19 mouse cellular contexts compared by ENCODE assay signal in genomic region chr12:73042903-73043302, GRCm38 (mm10). TPM values are rescaled to one million over a fixed set of nuclear protein-coding genes. Genes with fewer than 3 reads are reported as not detected.
A peak's percentile ranks its signal among the peaks of the same experiment; 100 is the strongest.
DNase-seq lines count a peak whose midpoint lies in the region; ATAC-seq and TF ChIP-seq lines count a peak whose summit lies in the region.
"Had no signal": no experiment of that assay in that cellular context is flagged by ENCODE, and none has a peak within 500 bp of the region (broad histone marks: within the 10 kb centered on the region; RNA-seq: fewer than 3 reads in every experiment).

No protein-coding gene starts in this region.

- no peak for TF ChIP-seq POLR2A in myocyte (IDR thresholded peaks at IDR 0.05; ENCODE audit: insufficient read length, low read depth)

- TF ChIP-seq CTCF in forebrain, postnatal 0 days (IDR thresholded peaks at IDR 0.05; ENCODE audit: low read depth), result no peak

- no peak overlapping the region for H3K9ac ChIP-seq in forebrain, postnatal 0 days
- H3K9ac ChIP-seq in forebrain, embryonic 13.5 days, result no peak overlapping the region
- H3K9ac ChIP-seq in neural tube, embryonic 12.5 days, result 0 out of 2 replicates have a peak overlapping the region, but pooled peaks have one; percentile 42
- no peak overlapping the region for H3K9ac ChIP-seq in neural tube, embryonic 15.5 days (replicated peaks)
- H3K9ac ChIP-seq in hindbrain, embryonic 13.5 days, result no peak overlapping the region

- H3ac ChIP-seq in myocyte (ENCODE audit: control insufficient read depth, insufficient read length), result no peak overlapping the region

- peaks cover 84% of the 10 kb centered on the region for H3K27me3 ChIP-seq in forebrain, postnatal 0 days (ENCODE audit: insufficient read depth, low read length)
- peaks cover 96% of the 10 kb centered on the region for H3K27me3 ChIP-seq in forebrain, embryonic 13.5 days
- H3K27me3 ChIP-seq in neural tube, embryonic 12.5 days (replicated peaks), result peaks cover 91% of the 10 kb centered on the region
- peaks cover 93% of the 10 kb centered on the region for H3K27me3 ChIP-seq in neural tube, embryonic 15.5 days (replicated peaks)
- H3K27me3 ChIP-seq in hindbrain, embryonic 13.5 days, result peaks cover 95% of the 10 kb centered on the region
- H3K27me3 ChIP-seq in myocyte (ENCODE audit: control insufficient read depth, insufficient read depth, insufficient read length), result no peaks in the 10 kb centered on the region

- H3K4me1 ChIP-seq in forebrain, postnatal 0 days (ENCODE audit: insufficient read depth), result no peaks in the 10 kb centered on the region
- peaks cover 26% of the 10 kb centered on the region for H3K4me1 ChIP-seq in forebrain, embryonic 13.5 days
- peaks cover 22% of the 10 kb centered on the region for H3K4me1 ChIP-seq in neural tube, embryonic 12.5 days
- peaks cover 24% of the 10 kb centered on the region for H3K4me1 ChIP-seq in neural tube, embryonic 15.5 days
- H3K4me1 ChIP-seq in hindbrain, embryonic 13.5 days (replicated peaks), result peaks cover 24% of the 10 kb centered on the region

- no peak for ATAC-seq in forebrain, postnatal 0 days
- ATAC-seq in forebrain, embryonic 13.5 days, result no peak
- ATAC-seq in neural tube, embryonic 12.5 days (ENCODE audit: low FRiP score, low read depth), result no peak
- ATAC-seq in neural tube, embryonic 15.5 days (ENCODE audit: low FRiP score), result no peak
- no peak for ATAC-seq in hindbrain, embryonic 13.5 days (ENCODE audit: low FRiP score)

- WGBS in forebrain, postnatal 0 days, result 5% methylated on average over 2 of the region's 2 CpGs
- WGBS in forebrain, embryonic 13.5 days, result 4% methylated on average over 2 of the region's 2 CpGs
- WGBS in neural tube, embryonic 12.5 days, result 6% methylated on average over 2 of the region's 2 CpGs
- 6% methylated on average over 2 of the region's 2 CpGs for WGBS in neural tube, embryonic 15.5 days
- WGBS in hindbrain, embryonic 13.5 days, result 8% methylated on average over 2 of the region's 2 CpGs

- no peak overlapping the region for H3K27ac ChIP-seq in forebrain, postnatal 0 days (ENCODE audit: low read depth, low read length)
- no peak overlapping the region for H3K27ac ChIP-seq in forebrain, embryonic 13.5 days
- H3K27ac ChIP-seq in neural tube, embryonic 12.5 days, result no peak overlapping the region
- no peak overlapping the region for H3K27ac ChIP-seq in neural tube, embryonic 15.5 days (replicated peaks)
- H3K27ac ChIP-seq in hindbrain, embryonic 13.5 days, result no peak overlapping the region
- H3K27ac ChIP-seq: macrophage had no signal

- peaks cover 86% of the 10 kb centered on the region for H3K79me2 ChIP-seq in myocyte (ENCODE audit: control insufficient read depth, insufficient read depth)

- no peaks in the 10 kb centered on the region for H3K9me3 ChIP-seq in forebrain, postnatal 0 days (ENCODE audit: low read length)
- no peaks in the 10 kb centered on the region for H3K9me3 ChIP-seq in forebrain, embryonic 13.5 days (replicated peaks)
- no peaks in the 10 kb centered on the region for H3K9me3 ChIP-seq in neural tube, embryonic 12.5 days
- H3K9me3 ChIP-seq in neural tube, embryonic 15.5 days (replicated peaks), result no peaks in the 10 kb centered on the region
- H3K9me3 ChIP-seq in hindbrain, embryonic 13.5 days, result no peaks in the 10 kb centered on the region

- peak; percentile 56 for DNase-seq in forebrain, postnatal 0 days
- no peak for DNase-seq in thymus, postnatal 4 days
- DNase-seq in adrenal gland, postnatal 36 days, result no peak
- DNase-seq: cerebellum, adult 11 months; cerebellum, postnatal 36 days; kidney, adult 8-10 months; layer of hippocampus, postnatal 36 days; lung, adult 2 months; thymus, adult 18-20 months had no signal

- H3K36me3 ChIP-seq in forebrain, postnatal 0 days (ENCODE audit: insufficient read depth), result no peaks in the 10 kb centered on the region
- H3K36me3 ChIP-seq in forebrain, embryonic 13.5 days (ENCODE audit: poor library complexity, severe bottlenecking), result no peaks in the 10 kb centered on the region
- H3K36me3 ChIP-seq in neural tube, embryonic 12.5 days, result no peaks in the 10 kb centered on the region
- no peaks in the 10 kb centered on the region for H3K36me3 ChIP-seq in neural tube, embryonic 15.5 days
- no peaks in the 10 kb centered on the region for H3K36me3 ChIP-seq in hindbrain, embryonic 13.5 days
- peaks cover 7% of the 10 kb centered on the region for H3K36me3 ChIP-seq in myocyte (ENCODE audit: control insufficient read depth, insufficient read depth)

- no peak overlapping the region for H3K4me2 ChIP-seq in forebrain, postnatal 0 days (ENCODE audit: low read depth)
- no peak overlapping the region for H3K4me2 ChIP-seq in forebrain, embryonic 13.5 days
- H3K4me2 ChIP-seq in neural tube, embryonic 12.5 days (replicated peaks), result peak overlapping the region; percentile 61
- no peak overlapping the region; the same call in 1 of the 2 replicates for H3K4me2 ChIP-seq in neural tube, embryonic 15.5 days
- H3K4me2 ChIP-seq in hindbrain, embryonic 13.5 days, result no peak overlapping the region
- peak overlapping the region; percentile 95 for H3K4me2 ChIP-seq in myocyte (ENCODE audit: low read depth)

- H3K4me3 ChIP-seq in forebrain, postnatal 0 days (ENCODE audit: low read depth, low read length), result no peak overlapping the region
- H3K4me3 ChIP-seq in forebrain, embryonic 13.5 days, result no peak overlapping the region
- H3K4me3 ChIP-seq in neural tube, embryonic 12.5 days, result peak overlapping the region; percentile 48; the same call in 1 of the 2 replicates
- no peak overlapping the region for H3K4me3 ChIP-seq in neural tube, embryonic 15.5 days (replicated peaks)
- peak overlapping the region; percentile 38; the same call in 1 of the 2 replicates for H3K4me3 ChIP-seq in hindbrain, embryonic 13.5 days
- H3K4me3 ChIP-seq in myocyte, result peak overlapping the region; percentile 100
- H3K4me3 ChIP-seq: erythroblast, embryonic 14.5 days had no signal

TF ChIP-seq in myocyte, 11 proteins besides CTCF, POLR2A, EP300 and RAD21:
- TF ChIP-seq SRF (IDR thresholded peaks at IDR 0.05; ENCODE audit: control insufficient read depth, insufficient read length, low read depth) (no peak), E2F4 (IDR thresholded peaks at IDR 0.05; ENCODE audit: insufficient read depth) (no peak), MAX (IDR thresholded peaks at IDR 0.05; ENCODE audit: low read depth) (no peak), REST (IDR thresholded peaks at IDR 0.05; ENCODE audit: insufficient read depth, insufficient read length) (no peak), POLR2AphosphoS2 (IDR thresholded peaks at IDR 0.05; ENCODE audit: insufficient read length, low read depth) (no peak), USF1 (IDR thresholded peaks at IDR 0.05; ENCODE audit: low read depth) (no peak), TCF3 (IDR thresholded peaks at IDR 0.05; ENCODE audit: insufficient read length, low read depth) (no peak), MYOG (IDR thresholded peaks at IDR 0.05; ENCODE audit: control insufficient read depth in 1 of 3, insufficient read depth in 1 of 3, insufficient read length in 2 of 3, low read depth in 2 of 3) (no peak), MYOD1 (IDR thresholded peaks at IDR 0.05; ENCODE audit: control insufficient read depth in 1 of 3, insufficient read length in 2 of 3, low read depth in 2 of 3) (no peak), TCF12 (IDR thresholded peaks at IDR 0.05; ENCODE audit: insufficient read depth, poor library complexity, severe bottlenecking) (no peak)

RNA-seq across cellular contexts. Expression of gene Six1, which starts 10.8 kb away (rescaled TPM):
- total RNA-seq in forebrain, postnatal 0 days (2014; rRNA removed), result 0.62 and 0.77 TPM in 2 replicates
- polyA plus RNA-seq in forebrain, postnatal 0 days (2015; fragmentation: Nextera tagmentation; extraction: Ambion mirVana), result 0.65 TPM in 2 replicates
- polyA plus RNA-seq in forebrain, embryonic 13.5 days (2015; fragmentation: Nextera tagmentation; extraction: Ambion mirVana), result 0.22 and 0.42 TPM in 2 replicates
- 30.5 and 36.7 TPM in 2 replicates for polyA plus RNA-seq in neural tube, embryonic 12.5 days (2016; fragmentation: Nextera tagmentation; extraction: Ambion mirVana)
- 2.8 and 6.8 TPM in 2 replicates for polyA plus RNA-seq in neural tube, embryonic 15.5 days (2015; fragmentation: Nextera tagmentation; extraction: Ambion mirVana)
- 2.6 and 5.7 TPM in 2 replicates for polyA plus RNA-seq in hindbrain, embryonic 13.5 days (2015; fragmentation: Nextera tagmentation; extraction: Ambion mirVana)
- 71.7 TPM for polyA plus RNA-seq in myocyte (2012; fragmentation: generic; extraction: Trizol)
- 1 to 10 TPM; 3.2 to 3.3 TPM for total RNA-seq in adrenal gland, postnatal 36 days (2021)
- total RNA-seq: granulocyte monocyte progenitor cell, adult 5-6 weeks had no signal
- polyA plus RNA-seq: erythroblast, embryonic 14.5 days; large intestine, adult 2 months; liver, adult 2 months; macrophage had no signal

Comparison
In these comparisons a context has a peak if more than half of its experiments do, and no peak if none do; other contexts are left out.
1. H3K4me2 ChIP-seq: peak in neural tube, embryonic 12.5 days (single experiment) and myocyte (single experiment); none in forebrain, postnatal 0 days (single experiment), forebrain, embryonic 13.5 days (single experiment), neural tube, embryonic 15.5 days (single experiment) and hindbrain, embryonic 13.5 days (single experiment).
2. H3K4me3 ChIP-seq: peak in neural tube, embryonic 12.5 days (single experiment), hindbrain, embryonic 13.5 days (single experiment) and myocyte (single experiment); none in forebrain, postnatal 0 days (single experiment), forebrain, embryonic 13.5 days (single experiment) and neural tube, embryonic 15.5 days (single experiment).